18 mouse cellular contexts compared by ENCODE assay signal in genomic region chr9:54084245-54084644, GRCm38 (mm10). TPM values are rescaled to one million over a fixed set of nuclear protein-coding genes. Genes with fewer than 3 reads are reported as not detected.
"Had no signal": no experiment of that assay in that cellular context is flagged by ENCODE, and none has a peak within 500 bp of the region (broad histone marks: within the 10 kb centered on the region; RNA-seq: fewer than 3 reads in every experiment).

No protein-coding gene starts in this region.

- H3K27ac ChIP-seq: neural tube, embryonic 15.5 days; stomach, embryonic 15.5 days; stomach, postnatal 0 days had no signal

- H3K9ac ChIP-seq: neural tube, embryonic 15.5 days; stomach, embryonic 15.5 days had no signal

- H3K4me2 ChIP-seq: neural tube, embryonic 15.5 days; stomach, embryonic 15.5 days had no signal

- DNase-seq: retina, postnatal 1 day; right cerebral cortex, adult 18-20 months; right cerebral cortex, postnatal 14 days; right cerebral cortex, postnatal 25 days; right cerebral cortex, postnatal 4 days; spleen, adult 18-20 months; thymus, adult 18-20 months; thymus, adult 2 months; thymus, postnatal 14 days; thymus, postnatal 25 days; thymus, postnatal 36 days; thymus, postnatal 4 days had no signal

- H3K9me3 ChIP-seq: neural tube, embryonic 15.5 days; stomach, embryonic 15.5 days had no signal

- H3K36me3 ChIP-seq: neural tube, embryonic 15.5 days; stomach, embryonic 15.5 days had no signal

- H3K4me1 ChIP-seq: neural tube, embryonic 15.5 days; stomach, embryonic 15.5 days had no signal

- H3K27me3 ChIP-seq: neural tube, embryonic 15.5 days; stomach, embryonic 15.5 days had no signal

- H3K4me3 ChIP-seq: neural tube, embryonic 15.5 days; stomach, embryonic 15.5 days had no signal

RNA-seq across cellular contexts. Expression of gene Tnfaip8l3, which starts 16.1 kb away (rescaled TPM):
- total RNA-seq: neutrophil, adult 5-6 weeks had no signal
- polyA plus RNA-seq: stomach, embryonic 14.5 days; testis, adult 2 months had no signal
